Mouse (Mus musculus) embryonic fibroblast, embryonic 13.5 days (primary cell): ENCODE results near the gene Aqp9.

Experiments
- CTCF ChIP-seq: IDR thresholded peaks from 2 replicates; pipeline ENCODE4 v1.5.1; 2011; ENCODE audit warnings: mild to moderate bottlenecking, control low read depth, low read length, moderate library complexity, borderline replicate concordance; ENCODE audit not compliant: insufficient read depth
- POLR2A ChIP-seq: IDR thresholded peaks from 2 replicates; pipeline ENCODE4 v1.6.1; 2011; ENCODE audit warnings: low read depth, mild to moderate bottlenecking, control low read depth, low read length, moderate library complexity

GRCm38 (mm10) chr9:71128911-71129310 lies 39.6 kb downstream of the Aqp9 start:
- TF ChIP-seq CTCF (no peak), POLR2A (no peak)
